Mouse (Mus musculus) layer of hippocampus, postnatal 14 days (tissue): ENCODE results near the gene Melk. TPM values are rescaled to one million over a fixed set of nuclear protein-coding genes. Genes with fewer than 3 reads are reported as not detected.
A peak's percentile ranks its signal among the peaks of the same experiment; 100 is the strongest.

Source experiments
- DNase-seq, 2 experiments: peaks; one replicate each; pipeline ENCODE4 v3.0.0; 2021 to 2022; ENCODE audit warnings: low spot score in 2 of 2, mixed read lengths in 1 of 2
- total RNA-seq, 2 experiments: library from RNA; stranded (reverse); gene quantifications; 2 replicates each; pipeline ENCODE4 v1.2.3; 2021

Gene Melk
- total RNA-seq, 2 experiments from 2014 or later = 0.78 to 1.1 TPM

GRCm38 (mm10) chr4:44325453-44325852, 24.8 kb downstream of the Melk start:
- DNase-seq = peak in 1 of 2 experiments; percentile 17

- DNase-seq = no peak
Measured at GRCm38 (mm10) chr4:44326721-44327120, 26.0 kb downstream of the Melk start.

- no peak for DNase-seq
Measured at GRCm38 (mm10) chr4:44327976-44328375, 27.3 kb downstream of the Melk start.

- no peak for DNase-seq
Measured at GRCm38 (mm10) chr4:44335006-44335405, 34.3 kb downstream of the Melk start.

GRCm38 (mm10) chr4:44361670-44362069, 61.0 kb downstream of the Melk start:
- no peak for DNase-seq

GRCm38 (mm10) chr4:44363434-44364013, 62.8 kb downstream of the Melk start:
- no peak for DNase-seq

GRCm38 (mm10) chr4:44392231-44393216, 91.8 kb downstream of the Melk start:
- DNase-seq = no peak

- no peak for DNase-seq
Measured at GRCm38 (mm10) chr4:44402607-44403006, 101.9 kb downstream of the Melk start.

GRCm38 (mm10) chr4:44404487-44404886, 103.8 kb downstream of the Melk start:
- no peak for DNase-seq

Other genes starting within 250 kb of the Melk start
- gene Gne, start 216.7 kb upstream of the Melk start, total RNA-seq = 10 to 100 TPM; 42.0 to 45.9 TPM
- gene Rnf38, start 67.1 kb upstream of the Melk start, total RNA-seq = 10 to 100 TPM; 58.5 to 63.4 TPM